Mouse (Mus musculus): Measurements from ENCODE around the gene Slc30a5.

DNA sequence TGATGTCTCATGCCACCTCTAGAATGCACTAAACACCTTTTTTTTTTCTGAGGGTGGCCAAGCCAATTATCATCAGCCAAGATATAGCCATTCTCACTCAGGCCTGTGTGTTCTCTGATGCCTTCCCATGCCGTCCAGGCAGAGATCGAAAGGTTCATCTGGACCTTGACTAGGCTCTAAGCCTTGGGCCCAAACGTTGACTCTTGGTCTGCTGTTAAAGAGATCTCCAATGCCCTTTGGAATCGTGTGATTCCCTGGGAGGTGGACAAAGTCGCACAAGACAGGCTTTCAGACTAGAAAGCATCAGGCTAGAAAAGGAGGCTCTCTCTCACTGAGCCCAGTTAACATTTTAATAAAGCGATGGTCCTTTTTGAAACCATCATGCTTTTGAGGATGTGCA, 36.1 kb downstream of the Slc30a5 start:
- TF ChIP-seq CTCF (conservative IDR thresholded peaks at IDR 0.05; ENCODE audit: insufficient read depth, insufficient read length, low read depth, low read length) = no peak
- no peak for TF ChIP-seq POLR2A (IDR thresholded peaks at IDR 0.05; ENCODE audit: low read depth, low read length)

Data from kidney, adult 2 months (tissue).